Mouse (Mus musculus) erythroblast, embryonic 14.5 days (primary cell): ENCODE results near the gene March2.

Source experiments
- GATA1 ChIP-seq: IDR thresholded peaks from 2 replicates; pipeline ENCODE4 v1.6.1; 2012; ENCODE audit warnings: low read length, inconsistent platforms, mixed read lengths
- TAL1 ChIP-seq: IDR thresholded peaks from 3 replicates; pipeline ENCODE4 v1.6.1; 2012; ENCODE audit warnings: low read length, inconsistent platforms, mixed read lengths

- no peak for TF ChIP-seq GATA1
- TF ChIP-seq TAL1, result no peak
Measured at GRCm38 (mm10) chr17:33742420-33742819, 23.9 kb upstream of the March2 start.
